Mouse (Mus musculus) liver, adult 2 months (tissue): ENCODE data around the gene Gpr157.

ENCODE experiments used
- CTCF ChIP-seq: fragments of 200-500 bp; IDR thresholded peaks from 2 replicates; pipeline ENCODE4 v1.5.1; 2011; ENCODE audit warnings: low read depth, low read length, control low read depth
- POLR2A ChIP-seq: fragments of 200-500 bp; IDR thresholded peaks from 2 replicates; pipeline ENCODE4 v1.6.1; 2011; ENCODE audit warnings: low read length, control low read depth; ENCODE audit not compliant: insufficient read depth; ENCODE audit errors: extremely low read depth

GRCm38 (mm10) chr4:150135254-150135653 lies 48.1 kb downstream of the Gpr157 start:
- TF ChIP-seq CTCF = no peak
- TF ChIP-seq POLR2A = no peak
